Comparison of ENCODE assay signal across 7 mouse cellular contexts in genomic region chr2:131909683-131910572, GRCm38 (mm10). TPM values are rescaled to one million over a fixed set of nuclear protein-coding genes. Genes with fewer than 3 reads are reported as not detected.
DNase-seq lines count a peak whose midpoint lies in the region; ATAC-seq lines count a peak whose summit lies in the region.

Prnp (plus strand) TSS chr2:131909928.
Prn (plus strand) TSS chr2:131909957.

- no peak within 1 kb of the TSS for H3K27ac ChIP-seq in embryonic facial prominence, embryonic 11.5 days (replicated peaks; ENCODE audit: low read depth, low read length)
- H3K27ac ChIP-seq in limb, embryonic 10.5 days, result peak within 1 kb of the TSS; percentile 90
- peak within 1 kb of the TSS; percentile 91 for H3K27ac ChIP-seq in midbrain, embryonic 13.5 days

- no peaks in the 10 kb centered on the region for H3K36me3 ChIP-seq in embryonic facial prominence, embryonic 11.5 days (replicated peaks; ENCODE audit: control insufficient read depth, insufficient read depth, low read depth, low read length)
- no peaks in the 10 kb centered on the region for H3K36me3 ChIP-seq in limb, embryonic 10.5 days
- no peaks in the 10 kb centered on the region for H3K36me3 ChIP-seq in midbrain, embryonic 13.5 days

- ATAC-seq in embryonic facial prominence, embryonic 11.5 days (replicated peaks; ENCODE audit: insufficient number of reproducible peaks, low FRiP score, low TSS enrichment, low read depth), result peak; percentile 88
- peak; percentile 87 for ATAC-seq in granulocyte monocyte progenitor cell, adult 5-6 weeks (replicated peaks; ENCODE audit: poor library complexity, severe bottlenecking)
- peak; percentile 95 for ATAC-seq in midbrain, embryonic 13.5 days

- peak within 1 kb of the TSS; percentile 58 for H3K4me2 ChIP-seq in embryonic facial prominence, embryonic 11.5 days (ENCODE audit: low read depth, low read length)
- H3K4me2 ChIP-seq in midbrain, embryonic 13.5 days (replicated peaks), result peak within 1 kb of the TSS; percentile 62

- H3K9ac ChIP-seq in embryonic facial prominence, embryonic 11.5 days (replicated peaks; ENCODE audit: low read length), result peak within 1 kb of the TSS; percentile 55
- peak within 1 kb of the TSS; percentile 77 for H3K9ac ChIP-seq in midbrain, embryonic 13.5 days (replicated peaks)

- H3K9me3 ChIP-seq in embryonic facial prominence, embryonic 11.5 days (replicated peaks; ENCODE audit: control insufficient read depth, low read length), result no peaks in the 10 kb centered on the region
- no peaks in the 10 kb centered on the region for H3K9me3 ChIP-seq in limb, embryonic 10.5 days (replicated peaks)
- no peaks in the 10 kb centered on the region for H3K9me3 ChIP-seq in midbrain, embryonic 13.5 days

- peak; percentile 96 for DNase-seq in adrenal gland, postnatal 14 days
- DNase-seq in embryonic facial prominence, embryonic 11.5 days (ENCODE audit: low spot score), result peak; percentile 94
- DNase-seq in kidney, adult 11 months, result peak; percentile 85
- DNase-seq in limb, embryonic 10.5 days (ENCODE audit: low spot score), result peak; percentile 95
- peak; percentile 91 for DNase-seq in spleen, adult 12 weeks (ENCODE audit: low spot score)

- H3K4me1 ChIP-seq in embryonic facial prominence, embryonic 11.5 days (ENCODE audit: control insufficient read depth, insufficient read depth, low read length), result no peaks in the 10 kb centered on the region
- peaks cover 18% of the 10 kb centered on the region for H3K4me1 ChIP-seq in limb, embryonic 10.5 days
- H3K4me1 ChIP-seq in midbrain, embryonic 13.5 days (replicated peaks), result peaks cover 35% of the 10 kb centered on the region

- no peaks in the 10 kb centered on the region for H3K27me3 ChIP-seq in embryonic facial prominence, embryonic 11.5 days (ENCODE audit: control insufficient read depth, insufficient read depth, low read length)
- H3K27me3 ChIP-seq in limb, embryonic 10.5 days (ENCODE audit: low read depth, poor library complexity, severe bottlenecking), result peaks cover 12% of the 10 kb centered on the region; the same call in 1 of the 2 replicates
- H3K27me3 ChIP-seq in midbrain, embryonic 13.5 days, result no peaks in the 10 kb centered on the region

- peak within 1 kb of the TSS; percentile 48 for H3K4me3 ChIP-seq in embryonic facial prominence, embryonic 11.5 days (ENCODE audit: low read depth, low read length)
- H3K4me3 ChIP-seq in limb, embryonic 10.5 days, result peak within 1 kb of the TSS; percentile 78
- H3K4me3 ChIP-seq in midbrain, embryonic 13.5 days (replicated peaks), result peak within 1 kb of the TSS; percentile 60

- 5% methylated on average over 50 of the region's 52 CpGs for WGBS in embryonic facial prominence, embryonic 11.5 days
- whole genome bisulfite sequencing in limb, embryonic 10.5 days, result 6% methylated on average over 52 of the region's 52 CpGs
- WGBS in midbrain, embryonic 13.5 days, result 4% methylated on average over 52 of the region's 52 CpGs

RNA-seq across cellular contexts. Expression of gene Prnp, which starts in this region (rescaled TPM):
- total RNA-seq in adrenal gland, postnatal 14 days (2021), result 73.3 and 74.6 TPM in 2 replicates
- polyA plus RNA-seq in embryonic facial prominence, embryonic 11.5 days (2014; fragmentation: Nextera tagmentation; extraction: Ambion mirVana), result 23.7 and 24.0 TPM in 2 replicates
- total RNA-seq in granulocyte monocyte progenitor cell, adult 5-6 weeks (2014; fragmentation: Nextera tagmentation), result 1.2 TPM in 1 of 2 replicates, not detected in the other
- total RNA-seq in granulocyte monocyte progenitor cell, adult 5-6 weeks (2017), result 1.6 and 2.9 TPM in 2 replicates
- 9.8 and 19.3 TPM in 2 replicates for polyA plus RNA-seq in limb, embryonic 10.5 days (2016; fragmentation: Nextera tagmentation; extraction: Ambion mirVana)
- polyA plus RNA-seq in midbrain, embryonic 13.5 days (2015; fragmentation: Nextera tagmentation; extraction: Ambion mirVana), result 109 and 114 TPM in 2 replicates

RNA-seq across cellular contexts. Expression of gene Prn, which starts in this region (rescaled TPM):
- 0.79 and 1.1 TPM in 2 replicates for total RNA-seq in adrenal gland, postnatal 14 days (2021)
- not detected in 2 replicates for polyA plus RNA-seq in embryonic facial prominence, embryonic 11.5 days (2014; fragmentation: Nextera tagmentation; extraction: Ambion mirVana)
- total RNA-seq in granulocyte monocyte progenitor cell, adult 5-6 weeks (2014; fragmentation: Nextera tagmentation), result not detected in 2 replicates
- total RNA-seq in granulocyte monocyte progenitor cell, adult 5-6 weeks (2017), result not detected in 2 replicates
- not detected in 2 replicates for polyA plus RNA-seq in limb, embryonic 10.5 days (2016; fragmentation: Nextera tagmentation; extraction: Ambion mirVana)
- polyA plus RNA-seq in midbrain, embryonic 13.5 days (2015; fragmentation: Nextera tagmentation; extraction: Ambion mirVana), result 0.34 TPM in 1 of 2 replicates, not detected in the other

Comparison
In these comparisons a context has a peak if more than half of its experiments do, and no peak if none do; other contexts are left out.
1. RNA of gene Prnp (total RNA-seq): 73.3 to 74.6 TPM in adrenal gland, postnatal 14 days; 1.2 to 2.9 TPM in granulocyte monocyte progenitor cell, adult 5-6 weeks; every median in the first group is over 10 times any median in the second.
2. Peak in every context shown above with its lines, with median percentiles within 50 percentile points of each other: DNase-seq, ATAC-seq and H3K4me3 ChIP-seq.